Mouse (Mus musculus) ES-Bruce4 (cell line): ENCODE results near the gene Aqp7.
A peak's percentile ranks its signal among the peaks of the same experiment; 100 is the strongest.

Source experiments
- CTCF ChIP-seq: IDR thresholded peaks from one replicate; pipeline ENCODE4 v1.8.1; 2011; ENCODE audit warnings: low read depth, low read length
- EP300 ChIP-seq: IDR thresholded peaks from 2 replicates; pipeline ENCODE4 v1.6.1; 2011; ENCODE audit warnings: low read depth, low read length; ENCODE audit not compliant: insufficient read depth
- POLR2A ChIP-seq: IDR thresholded peaks from one replicate; pipeline ENCODE4 v1.8.1; 2011; ENCODE audit warnings: low read length; ENCODE audit not compliant: insufficient read depth

DNA sequence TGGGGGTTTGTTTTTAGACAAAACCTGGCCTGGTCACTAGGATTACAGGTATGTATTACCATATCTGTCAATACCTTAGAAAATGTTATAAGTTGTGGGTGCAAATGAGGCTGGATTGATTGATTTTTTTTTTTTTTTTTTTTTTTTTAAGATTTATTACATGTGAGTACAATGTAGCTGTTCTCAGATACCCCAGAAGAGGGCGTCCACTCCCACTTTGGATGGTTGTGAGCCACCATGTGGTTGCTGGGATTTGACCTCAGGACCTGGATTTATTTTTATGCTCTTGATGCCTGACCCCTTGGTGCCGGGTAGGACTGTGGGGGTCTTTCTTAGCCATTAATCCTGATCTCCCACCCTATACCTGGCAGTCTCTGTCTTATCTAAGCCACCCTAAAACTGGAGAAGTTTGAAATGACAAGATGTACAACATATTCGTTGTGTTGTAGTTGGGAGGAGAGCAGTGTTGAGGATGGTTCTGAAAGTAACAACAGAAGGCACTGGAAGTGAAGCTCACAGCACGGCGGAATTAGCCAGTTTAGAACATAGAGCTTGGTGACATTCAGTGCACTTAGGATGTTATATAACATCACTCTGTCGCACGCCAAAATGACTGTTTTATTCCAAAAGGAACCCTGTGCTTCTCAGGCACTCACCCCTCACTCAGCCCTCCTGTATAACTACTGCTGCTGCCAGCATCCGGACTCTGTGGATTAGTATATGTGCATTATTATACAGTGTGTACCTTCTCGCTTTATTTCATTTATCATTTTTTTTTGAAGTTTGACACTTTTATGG, 46.9 kb downstream of the Aqp7 start:
- TF ChIP-seq CTCF: peak; percentile 9
- TF ChIP-seq POLR2A: no peak
- TF ChIP-seq EP300: no peak
